ENCODE assay signal across 16 mouse cellular contexts in the genomic region with DNA sequence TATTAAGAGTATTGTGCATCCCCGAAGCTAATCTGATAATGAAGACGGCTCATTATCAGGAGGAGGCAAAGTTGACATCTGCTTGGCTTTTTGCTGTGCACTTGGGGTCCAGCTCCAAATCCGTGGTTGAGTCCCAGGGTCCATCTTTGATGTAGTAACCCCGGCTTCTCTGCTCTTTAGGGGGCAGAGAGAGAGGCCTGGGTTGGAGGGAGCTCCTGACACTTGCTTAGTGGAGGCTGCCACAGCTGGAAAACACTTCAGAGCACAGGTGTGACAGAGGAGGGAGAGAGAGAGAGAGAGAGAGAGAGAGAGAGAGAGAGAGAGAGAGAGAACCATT. TPM values are rescaled to one million over a fixed set of nuclear protein-coding genes. Genes with fewer than 3 reads are reported as not detected.
A peak's percentile ranks its signal among the peaks of the same experiment; 100 is the strongest.
DNase-seq lines count a peak whose midpoint lies in the region; ATAC-seq and TF ChIP-seq lines count a peak whose summit lies in the region.
"Had no signal": no experiment of that assay in that cellular context is flagged by ENCODE, and none has a peak within 500 bp of the region (broad histone marks: within the 10 kb centered on the region; RNA-seq: fewer than 3 reads in every experiment).

No protein-coding gene starts in this region.

- no peak for TF ChIP-seq CTCF in left cerebral cortex, adult 2 months (IDR thresholded peaks at IDR 0.05)

- H3K27ac ChIP-seq in forebrain, embryonic 10.5 days = peak overlapping the region; percentile 93
- H3K27ac ChIP-seq in forebrain, embryonic 16.5 days (ENCODE audit: low read length) = no peak overlapping the region
- no peak overlapping the region for H3K27ac ChIP-seq in neural tube, embryonic 11.5 days (ENCODE audit: low read depth, low read length)
- peak overlapping the region; percentile 96 for H3K27ac ChIP-seq in midbrain, embryonic 11.5 days (ENCODE audit: low read depth, low read length)
- H3K27ac ChIP-seq in neural tube, embryonic 14.5 days (ENCODE audit: low read depth, low read length) = peak overlapping the region; percentile 67; the same call in 1 of the 2 replicates
- no peak overlapping the region for H3K27ac ChIP-seq in left cerebral cortex, adult 2 months
- H3K27ac ChIP-seq: heart, embryonic 13.5 days; limb, embryonic 15.5 days had no signal

- H3K4me1 ChIP-seq in forebrain, embryonic 10.5 days = peaks cover 29% of the 10 kb centered on the region
- peaks cover 12% of the 10 kb centered on the region for H3K4me1 ChIP-seq in forebrain, embryonic 16.5 days (replicated peaks; ENCODE audit: control insufficient read depth, insufficient read depth, low read length)
- H3K4me1 ChIP-seq in neural tube, embryonic 11.5 days (ENCODE audit: control insufficient read depth, insufficient read depth, low read length) = peaks cover 15% of the 10 kb centered on the region
- peaks cover 25% of the 10 kb centered on the region for H3K4me1 ChIP-seq in midbrain, embryonic 11.5 days (ENCODE audit: control insufficient read depth, insufficient read depth, low read length)
- H3K4me1 ChIP-seq in neural tube, embryonic 14.5 days (ENCODE audit: control insufficient read depth, insufficient read depth, low read length) = peaks cover 15% of the 10 kb centered on the region

- 0 out of 2 replicates have a peak, but pooled peaks cover 3% of the 10 kb centered on the region for H3K27me3 ChIP-seq in forebrain, embryonic 10.5 days (ENCODE audit: poor library complexity, severe bottlenecking)
- H3K27me3 ChIP-seq in forebrain, embryonic 16.5 days (replicated peaks; ENCODE audit: control insufficient read depth, insufficient read depth, low read length) = no peaks in the 10 kb centered on the region
- H3K27me3 ChIP-seq in neural tube, embryonic 11.5 days (ENCODE audit: control insufficient read depth, insufficient read depth, low read length) = no peaks in the 10 kb centered on the region
- no peaks in the 10 kb centered on the region for H3K27me3 ChIP-seq in midbrain, embryonic 11.5 days (ENCODE audit: control insufficient read depth, insufficient read depth, low read length)
- no peaks in the 10 kb centered on the region for H3K27me3 ChIP-seq in neural tube, embryonic 14.5 days (ENCODE audit: control insufficient read depth, insufficient read depth, low read length)
- H3K27me3 ChIP-seq: embryonic facial prominence, embryonic 12.5 days; limb, embryonic 15.5 days had no signal

- intact Hi-C loops in left cerebral cortex, adult 2 months (cut with DNase I) = no loop called here

- no peak overlapping the region for H3K4me2 ChIP-seq in forebrain, embryonic 16.5 days (ENCODE audit: low read length)
- no peak overlapping the region for H3K4me2 ChIP-seq in neural tube, embryonic 11.5 days (ENCODE audit: low read depth)
- peak overlapping the region; percentile 44 for H3K4me2 ChIP-seq in midbrain, embryonic 11.5 days
- no peak overlapping the region for H3K4me2 ChIP-seq in neural tube, embryonic 14.5 days (ENCODE audit: low read depth, low read length)

- H3K9me3 ChIP-seq in forebrain, embryonic 10.5 days = peaks cover 15% of the 10 kb centered on the region
- H3K9me3 ChIP-seq in forebrain, embryonic 16.5 days (ENCODE audit: control insufficient read depth, low read length) = peaks cover 19% of the 10 kb centered on the region
- peaks cover 8% of the 10 kb centered on the region; the same call in 1 of the 2 replicates for H3K9me3 ChIP-seq in neural tube, embryonic 11.5 days (ENCODE audit: control insufficient read depth, low read length)
- H3K9me3 ChIP-seq in midbrain, embryonic 11.5 days (ENCODE audit: control insufficient read depth, low read length) = peaks cover 3% of the 10 kb centered on the region; the same call in 1 of the 2 replicates
- H3K9me3 ChIP-seq in neural tube, embryonic 14.5 days (ENCODE audit: control insufficient read depth, low read length) = peaks cover 2% of the 10 kb centered on the region; the same call in 1 of the 2 replicates
- H3K9me3 ChIP-seq: limb, embryonic 15.5 days had no signal

- whole genome bisulfite sequencing in forebrain, embryonic 10.5 days = 10% methylated on average over 4 of the region's 4 CpGs
- 17% methylated on average over 4 of the region's 4 CpGs for WGBS in forebrain, embryonic 16.5 days
- whole genome bisulfite sequencing in neural tube, embryonic 11.5 days = 44% methylated on average over 4 of the region's 4 CpGs
- WGBS in midbrain, embryonic 11.5 days = 9% methylated on average over 4 of the region's 4 CpGs
- 19% methylated on average over 4 of the region's 4 CpGs for WGBS in neural tube, embryonic 14.5 days

- 0 out of 2 replicates have a peak, but pooled peaks cover 4% of the 10 kb centered on the region for H3K36me3 ChIP-seq in forebrain, embryonic 10.5 days (replicated peaks)
- no peaks in the 10 kb centered on the region for H3K36me3 ChIP-seq in forebrain, embryonic 16.5 days (ENCODE audit: control insufficient read depth, insufficient read depth)
- H3K36me3 ChIP-seq in neural tube, embryonic 11.5 days (ENCODE audit: control insufficient read depth, insufficient read depth, low read length) = no peaks in the 10 kb centered on the region
- H3K36me3 ChIP-seq in midbrain, embryonic 11.5 days (ENCODE audit: control insufficient read depth, insufficient read depth, low read length) = no peaks in the 10 kb centered on the region
- no peaks in the 10 kb centered on the region for H3K36me3 ChIP-seq in neural tube, embryonic 14.5 days (ENCODE audit: control insufficient read depth, insufficient read depth, low read length)
- H3K36me3 ChIP-seq: embryonic facial prominence, embryonic 12.5 days; heart, embryonic 13.5 days; limb, embryonic 15.5 days had no signal

- ATAC-seq in forebrain, embryonic 16.5 days = no peak
- 0 out of 2 replicates have a peak, but pooled peaks have one; percentile 8 for ATAC-seq in neural tube, embryonic 11.5 days (ENCODE audit: insufficient read depth, low FRiP score, low TSS enrichment)
- ATAC-seq in midbrain, embryonic 11.5 days (ENCODE audit: low FRiP score) = 0 out of 2 replicates have a peak, but pooled peaks have one; percentile 4
- no peak for ATAC-seq in neural tube, embryonic 14.5 days (ENCODE audit: low read depth)
- ATAC-seq: activated CD4-positive, CD25-positive, alpha-beta regulatory T cell, adult 4 months had no signal

- H3K9ac ChIP-seq in forebrain, embryonic 16.5 days (replicated peaks; ENCODE audit: low read depth, low read length) = no peak overlapping the region
- no peak overlapping the region for H3K9ac ChIP-seq in neural tube, embryonic 11.5 days (ENCODE audit: low read length)
- H3K9ac ChIP-seq in midbrain, embryonic 11.5 days (ENCODE audit: low read length) = peak overlapping the region; percentile 53
- no peak overlapping the region for H3K9ac ChIP-seq in neural tube, embryonic 14.5 days (replicated peaks; ENCODE audit: low read depth, low read length)
- H3K9ac ChIP-seq: limb, embryonic 15.5 days had no signal

- H3K4me3 ChIP-seq in forebrain, embryonic 10.5 days = peak overlapping the region; percentile 47; the same call in 1 of the 2 replicates
- H3K4me3 ChIP-seq in forebrain, embryonic 16.5 days (replicated peaks; ENCODE audit: low read length) = no peak overlapping the region
- no peak overlapping the region for H3K4me3 ChIP-seq in neural tube, embryonic 11.5 days (ENCODE audit: low read depth, low read length)
- no peak overlapping the region for H3K4me3 ChIP-seq in midbrain, embryonic 11.5 days (ENCODE audit: low read depth, low read length)
- no peak overlapping the region for H3K4me3 ChIP-seq in neural tube, embryonic 14.5 days (ENCODE audit: low read depth, low read length)
- no peak overlapping the region for H3K4me3 ChIP-seq in left cerebral cortex, adult 2 months

- no peak for DNase-seq in forebrain, embryonic 10.5 days (ENCODE audit: extremely low spot score, low spot score)
- DNase-seq in neural tube, embryonic 11.5 days (ENCODE audit: low spot score) = no peak
- no peak for DNase-seq in neural tube, embryonic 10.5 days (ENCODE audit: extremely low spot score, low spot score)
- no peak for DNase-seq in midbrain, embryonic 11.5 days (ENCODE audit: low spot score, missing footprints)
- DNase-seq in cerebellum, adult 9-10 months = no peak
- DNase-seq in left cerebral cortex, adult 2 months (ENCODE audit: extremely low spot score in 1 of 2, low spot score in 2 of 2) = no peak
- DNase-seq: adrenal gland, postnatal 36 days; lung, adult 18-20 months; lung, postnatal 4 days; right cerebral cortex, postnatal 4 days had no signal

RNA-seq across cellular contexts. Expression of gene Rpl14, which starts 49.1 kb away (rescaled TPM):
- polyA plus RNA-seq in forebrain, embryonic 10.5 days (2016; fragmentation: Nextera tagmentation; extraction: Ambion mirVana) = 785 and 825 TPM in 2 replicates
- polyA plus RNA-seq in forebrain, embryonic 16.5 days (2015; fragmentation: Nextera tagmentation; extraction: Ambion mirVana) = 400 and 407 TPM in 2 replicates
- polyA plus RNA-seq in neural tube, embryonic 11.5 days (2014; fragmentation: Nextera tagmentation; extraction: Ambion mirVana) = 750 and 805 TPM in 2 replicates
- 871 and 903 TPM in 2 replicates for polyA plus RNA-seq in midbrain, embryonic 11.5 days (2014; fragmentation: Nextera tagmentation; extraction: Ambion mirVana)
- 488 and 509 TPM in 2 replicates for polyA plus RNA-seq in neural tube, embryonic 14.5 days (2014; fragmentation: Nextera tagmentation; extraction: Ambion mirVana)
- 100 to 1,000 TPM; 268 to 280 TPM for total RNA-seq in left cerebral cortex, adult 2 months (2021)

Comparison
In these comparisons a context has a peak if more than half of its experiments do, and no peak if none do; other contexts are left out.
1. H3K27ac ChIP-seq: peak in forebrain, embryonic 10.5 days (single experiment), midbrain, embryonic 11.5 days (single experiment) and neural tube, embryonic 14.5 days (single experiment); none in forebrain, embryonic 16.5 days (single experiment), neural tube, embryonic 11.5 days (single experiment) and left cerebral cortex, adult 2 months (single experiment).
2. ATAC-seq: peak in neural tube, embryonic 11.5 days (single experiment) and midbrain, embryonic 11.5 days (single experiment); none in forebrain, embryonic 16.5 days (single experiment) and neural tube, embryonic 14.5 days (single experiment).